Mouse (Mus musculus) embryonic fibroblast, embryonic 13.5 days (primary cell): ENCODE measurements around the gene Bbs9.

Source experiments
- CTCF ChIP-seq: IDR thresholded peaks from 2 replicates; pipeline ENCODE4 v1.5.1; 2011; ENCODE audit warnings: mild to moderate bottlenecking, control low read depth, low read length, moderate library complexity, borderline replicate concordance; ENCODE audit not compliant: insufficient read depth
- POLR2A ChIP-seq: IDR thresholded peaks from 2 replicates; pipeline ENCODE4 v1.6.1; 2011; ENCODE audit warnings: low read depth, mild to moderate bottlenecking, control low read depth, low read length, moderate library complexity

DNA sequence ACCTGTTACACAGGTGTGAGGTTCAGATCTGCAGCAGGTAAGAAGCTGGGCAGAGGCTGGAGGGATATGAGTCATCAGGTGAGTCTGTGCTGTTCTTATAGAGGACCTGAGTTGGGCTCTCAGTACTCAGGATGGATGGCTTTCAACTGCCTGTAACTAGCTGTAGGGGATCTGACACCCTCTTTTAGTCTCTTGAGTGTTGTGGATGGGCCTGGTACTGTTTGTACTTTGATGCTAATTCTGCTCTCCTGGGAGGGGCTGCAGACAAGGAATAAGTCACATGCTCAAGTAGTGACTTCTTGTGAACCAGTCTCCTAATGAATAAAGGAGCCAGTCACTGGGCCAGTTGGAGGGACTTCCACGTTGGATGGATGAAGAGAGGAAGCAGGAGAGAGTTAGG, 257.1 kb downstream of the Bbs9 start:
- TF ChIP-seq CTCF, result no peak
- no peak for TF ChIP-seq POLR2A
